Mouse (Mus musculus): ENCODE data around the gene Ercc4. TPM values are rescaled to one million over a fixed set of nuclear protein-coding genes. Genes with fewer than 3 reads are reported as not detected.

Ercc4 gene
- polyA plus RNA-seq, 1 experiment from 2014 or later, result 16.2 TPM

DNA sequence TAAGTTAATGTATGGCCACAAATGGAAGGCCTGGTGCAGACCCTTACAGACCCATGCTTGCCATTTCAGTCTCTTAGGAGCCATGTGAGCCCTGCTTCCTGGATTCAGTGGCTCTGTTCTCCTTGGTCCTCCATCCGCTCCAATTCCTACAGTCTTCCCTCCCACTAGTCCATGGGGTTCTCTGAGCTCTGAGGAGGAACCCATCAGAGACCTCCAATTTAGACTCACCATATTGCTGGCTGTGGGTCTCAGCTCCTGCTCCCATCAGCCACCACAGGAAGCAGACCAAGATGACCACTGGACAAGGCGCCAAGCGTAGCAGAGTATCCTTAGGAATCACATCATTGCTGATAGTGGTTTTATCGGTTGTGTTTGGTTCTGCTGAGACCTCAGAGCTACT lies 43.7 kb downstream of the Ercc4 start:
- H3K4me2 ChIP-seq (replicated peaks; ENCODE audit: low read depth, low read length), result no peak overlapping the region
- peaks cover 2% of the 10 kb centered on the region for H3K36me3 ChIP-seq (ENCODE audit: control insufficient read depth, insufficient read depth, low read length)
- H3K4me3 ChIP-seq (ENCODE audit: low read depth, low read length), result no peak overlapping the region
- no peaks in the 10 kb centered on the region for H3K27me3 ChIP-seq (ENCODE audit: control insufficient read depth, insufficient read depth, low read length)
- no peaks in the 10 kb centered on the region for H3K9me3 ChIP-seq (ENCODE audit: control insufficient read depth, low read depth, low read length)
- WGBS, result 92% methylated on average over 4 of the region's 4 CpGs
- no peak for ATAC-seq (ENCODE audit: insufficient number of reproducible peaks, insufficient read depth, low FRiP score, low read depth)
- H3K27ac ChIP-seq (ENCODE audit: low read length), result no peak overlapping the region
- no peaks in the 10 kb centered on the region for H3K4me1 ChIP-seq (ENCODE audit: control insufficient read depth, insufficient read depth, low read length)
- H3K9ac ChIP-seq (replicated peaks; ENCODE audit: low read depth, low read length), result no peak overlapping the region

DNA sequence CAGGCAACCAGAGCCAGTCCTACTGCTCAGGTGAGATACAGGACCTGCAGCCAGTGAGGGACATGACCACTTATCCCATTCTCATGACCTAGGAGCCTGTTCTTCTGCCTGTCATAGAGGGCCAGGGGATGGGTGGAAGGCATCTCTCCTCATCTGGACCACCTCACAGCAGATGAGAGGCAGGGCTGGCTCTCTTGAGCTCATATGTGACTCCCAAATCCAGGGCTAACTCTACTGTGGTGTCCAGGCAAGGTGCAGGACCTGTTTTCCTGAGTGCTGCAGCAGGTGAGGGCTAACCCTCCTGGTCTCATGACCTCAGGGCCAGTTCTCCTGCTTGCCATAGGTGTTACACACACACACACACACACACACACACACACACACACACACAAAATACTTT lies 44.9 kb downstream of the Ercc4 start:
- ATAC-seq (ENCODE audit: insufficient number of reproducible peaks, insufficient read depth, low FRiP score, low read depth), result no peak
- Histone ChIP-seq H3K4me2 (replicated peaks; ENCODE audit: low read depth, low read length) (no peak overlapping the region), H3K36me3 (ENCODE audit: control insufficient read depth, insufficient read depth, low read length) (no peaks in the 10 kb centered on the region; the same call in 1 of the 2 replicates), H3K27ac (ENCODE audit: low read length) (no peak overlapping the region), H3K9me3 (ENCODE audit: control insufficient read depth, low read depth, low read length) (no peaks in the 10 kb centered on the region), H3K9ac (replicated peaks; ENCODE audit: low read depth, low read length) (no peak overlapping the region), H3K27me3 (ENCODE audit: control insufficient read depth, insufficient read depth, low read length) (no peaks in the 10 kb centered on the region), H3K4me1 (ENCODE audit: control insufficient read depth, insufficient read depth, low read length) (peaks cover 3% of the 10 kb centered on the region), H3K4me3 (ENCODE audit: low read depth, low read length) (no peak overlapping the region)

DNA sequence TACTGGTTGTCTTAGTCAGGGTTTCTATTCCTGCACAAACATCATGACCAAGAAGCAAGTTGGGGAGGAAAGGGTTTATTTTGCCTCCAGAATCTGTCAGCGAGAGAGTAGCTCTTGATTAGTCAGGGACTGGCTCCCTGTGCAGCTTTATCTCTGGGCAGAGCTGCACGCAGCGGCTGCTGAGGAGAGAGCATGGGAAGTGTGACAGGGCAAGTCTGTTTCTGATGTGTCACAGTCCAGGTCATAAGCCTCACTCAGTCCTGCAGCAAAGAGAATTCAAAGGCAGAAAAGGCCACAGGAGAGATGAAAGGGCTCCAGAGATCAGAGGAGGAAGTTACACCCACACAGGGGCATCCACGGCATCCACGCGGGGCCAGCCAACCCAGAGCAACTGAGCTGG lies 47.8 kb downstream of the Ercc4 start:
- Histone ChIP-seq H3K4me2 (replicated peaks; ENCODE audit: low read depth, low read length) (no peak overlapping the region), H3K4me1 (ENCODE audit: control insufficient read depth, insufficient read depth, low read length) (peaks cover 7% of the 10 kb centered on the region), H3K27ac (ENCODE audit: low read length) (no peak overlapping the region), H3K4me3 (ENCODE audit: low read depth, low read length) (no peak overlapping the region), H3K36me3 (ENCODE audit: control insufficient read depth, insufficient read depth, low read length) (no peaks in the 10 kb centered on the region), H3K27me3 (ENCODE audit: control insufficient read depth, insufficient read depth, low read length) (no peaks in the 10 kb centered on the region), H3K9ac (replicated peaks; ENCODE audit: low read depth, low read length) (no peak overlapping the region), H3K9me3 (ENCODE audit: control insufficient read depth, low read depth, low read length) (no peaks in the 10 kb centered on the region)
- no peak for ATAC-seq (ENCODE audit: insufficient number of reproducible peaks, insufficient read depth, low FRiP score, low read depth)
- WGBS, result 36% methylated on average over 6 of the region's 6 CpGs

GRCm38 (mm10) chr16:13158153-13158670 lies 48.7 kb downstream of the Ercc4 start:
- 61% methylated on average over 3 of the region's 3 CpGs for WGBS
- H3K4me3 ChIP-seq (ENCODE audit: low read depth, low read length), result no peak overlapping the region
- ATAC-seq (ENCODE audit: insufficient number of reproducible peaks, insufficient read depth, low FRiP score, low read depth), result no peak
- H3K27me3 ChIP-seq (ENCODE audit: control insufficient read depth, insufficient read depth, low read length), result no peaks in the 10 kb centered on the region
- H3K27ac ChIP-seq (ENCODE audit: low read length), result no peak overlapping the region
- H3K36me3 ChIP-seq (ENCODE audit: control insufficient read depth, insufficient read depth, low read length), result no peaks in the 10 kb centered on the region
- H3K9ac ChIP-seq (replicated peaks; ENCODE audit: low read depth, low read length), result no peak overlapping the region
- H3K4me2 ChIP-seq (replicated peaks; ENCODE audit: low read depth, low read length), result no peak overlapping the region
- peaks cover 7% of the 10 kb centered on the region for H3K4me1 ChIP-seq (ENCODE audit: control insufficient read depth, insufficient read depth, low read length)
- H3K9me3 ChIP-seq (ENCODE audit: control insufficient read depth, low read depth, low read length), result no peaks in the 10 kb centered on the region

- peak overlapping the region; percentile 48 for H3K4me2 ChIP-seq (replicated peaks; ENCODE audit: low read depth, low read length)
- no peaks in the 10 kb centered on the region for H3K27me3 ChIP-seq (ENCODE audit: control insufficient read depth, insufficient read depth, low read length)
- no peak overlapping the region for H3K4me3 ChIP-seq (ENCODE audit: low read depth, low read length)
- H3K4me1 ChIP-seq (ENCODE audit: control insufficient read depth, insufficient read depth, low read length), result peaks cover 7% of the 10 kb centered on the region
- H3K9me3 ChIP-seq (ENCODE audit: control insufficient read depth, low read depth, low read length), result no peaks in the 10 kb centered on the region
- H3K27ac ChIP-seq (ENCODE audit: low read length), result peak overlapping the region; percentile 40; the same call in 1 of the 2 replicates
- peak; percentile 73; the same call in 1 of the 2 replicates for ATAC-seq (ENCODE audit: insufficient number of reproducible peaks, insufficient read depth, low FRiP score, low read depth)
- no peaks in the 10 kb centered on the region for H3K36me3 ChIP-seq (ENCODE audit: control insufficient read depth, insufficient read depth, low read length)
- WGBS, result 19% methylated on average over 13 of the region's 13 CpGs
- no peak overlapping the region for H3K9ac ChIP-seq (replicated peaks; ENCODE audit: low read depth, low read length)
Measured at GRCm38 (mm10) chr16:13158906-13159889, 49.7 kb downstream of the Ercc4 start.

GRCm38 (mm10) chr16:13159927-13160644 lies 50.6 kb downstream of the Ercc4 start:
- WGBS, result 3% methylated on average over 29 of the region's 29 CpGs
- Histone ChIP-seq H3K36me3 (ENCODE audit: control insufficient read depth, insufficient read depth, low read length) (no peaks in the 10 kb centered on the region), H3K4me1 (ENCODE audit: control insufficient read depth, insufficient read depth, low read length) (peaks cover 7% of the 10 kb centered on the region), H3K9me3 (ENCODE audit: control insufficient read depth, low read depth, low read length) (no peaks in the 10 kb centered on the region), H3K4me3 (ENCODE audit: low read depth, low read length) (peak overlapping the region; percentile 20; the same call in 1 of the 2 replicates), H3K9ac (replicated peaks; ENCODE audit: low read depth, low read length) (no peak overlapping the region), H3K27me3 (ENCODE audit: control insufficient read depth, insufficient read depth, low read length) (no peaks in the 10 kb centered on the region), H3K4me2 (replicated peaks; ENCODE audit: low read depth, low read length) (peak overlapping the region; percentile 48), H3K27ac (ENCODE audit: low read length) (peak overlapping the region; percentile 40; the same call in 1 of the 2 replicates)
- peak; percentile 96 for ATAC-seq (ENCODE audit: insufficient number of reproducible peaks, insufficient read depth, low FRiP score, low read depth)

DNA sequence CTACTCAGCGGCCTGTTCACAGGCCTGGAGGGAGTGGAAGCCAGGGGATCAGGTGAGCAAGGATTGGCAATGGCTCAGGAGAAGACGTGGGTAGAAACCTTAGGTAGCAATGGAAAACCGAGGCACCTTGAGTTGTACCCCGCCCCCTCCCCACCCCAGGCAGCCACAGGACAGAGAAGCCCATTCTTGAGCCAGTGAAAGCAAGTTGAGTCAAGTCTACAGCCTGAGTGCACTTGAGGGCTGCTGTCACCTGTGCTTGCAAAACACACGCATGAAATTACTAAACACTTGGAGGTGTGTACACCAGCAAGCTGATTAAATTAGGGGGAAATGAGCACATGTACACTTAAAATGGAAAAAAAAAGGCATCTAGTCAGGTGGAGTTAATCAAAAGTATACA lies 52.0 kb downstream of the Ercc4 start:
- no peak for ATAC-seq (ENCODE audit: insufficient number of reproducible peaks, insufficient read depth, low FRiP score, low read depth)
- WGBS, result 83% methylated on average over 5 of the region's 5 CpGs

DNA sequence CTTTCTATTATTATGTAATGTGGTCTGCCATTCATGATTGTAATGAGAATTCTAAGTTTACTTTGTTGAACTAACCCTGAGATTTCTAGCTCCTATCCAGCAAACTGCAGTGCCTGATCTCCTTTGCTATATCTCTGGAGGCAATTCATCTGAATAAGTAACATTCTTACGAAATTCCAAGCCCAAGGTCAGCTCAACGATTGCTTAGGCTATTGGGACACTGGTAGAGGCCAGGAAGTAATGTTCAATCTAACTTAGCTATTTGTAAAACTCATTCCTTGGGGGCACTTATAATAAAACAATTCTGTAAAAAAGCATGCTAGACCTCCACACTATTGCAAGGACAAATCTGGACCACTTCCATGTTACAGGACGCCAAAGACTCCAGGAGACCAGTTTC lies 58.2 kb downstream of the Ercc4 start:
- Histone ChIP-seq H3K4me3 (ENCODE audit: low read depth, low read length) (no peak overlapping the region), H3K9me3 (ENCODE audit: control insufficient read depth, low read depth, low read length) (no peaks in the 10 kb centered on the region; the same call in 1 of the 2 replicates), H3K4me2 (replicated peaks; ENCODE audit: low read depth, low read length) (no peak overlapping the region), H3K27ac (ENCODE audit: low read length) (no peak overlapping the region), H3K4me1 (ENCODE audit: control insufficient read depth, insufficient read depth, low read length) (no peaks in the 10 kb centered on the region), H3K36me3 (ENCODE audit: control insufficient read depth, insufficient read depth, low read length) (no peaks in the 10 kb centered on the region), H3K27me3 (ENCODE audit: control insufficient read depth, insufficient read depth, low read length) (no peaks in the 10 kb centered on the region), H3K9ac (replicated peaks; ENCODE audit: low read depth, low read length) (no peak overlapping the region)
- WGBS, result 80% methylated on average over 3 of the region's 3 CpGs
- ATAC-seq (ENCODE audit: insufficient number of reproducible peaks, insufficient read depth, low FRiP score, low read depth), result no peak

More for the DNA sequence above, 52.0 kb downstream of the Ercc4 start:
- no peak overlapping the region for H3K27ac ChIP-seq (ENCODE audit: low read length)
- H3K4me1 ChIP-seq (ENCODE audit: control insufficient read depth, insufficient read depth, low read length), result peaks cover 7% of the 10 kb centered on the region
- H3K9ac ChIP-seq (replicated peaks; ENCODE audit: low read depth, low read length), result no peak overlapping the region
- H3K27me3 ChIP-seq (ENCODE audit: control insufficient read depth, insufficient read depth, low read length), result no peaks in the 10 kb centered on the region
- H3K4me2 ChIP-seq (replicated peaks; ENCODE audit: low read depth, low read length), result no peak overlapping the region
- H3K4me3 ChIP-seq (ENCODE audit: low read depth, low read length), result no peak overlapping the region
- H3K9me3 ChIP-seq (ENCODE audit: control insufficient read depth, low read depth, low read length), result no peaks in the 10 kb centered on the region
- H3K36me3 ChIP-seq (ENCODE audit: control insufficient read depth, insufficient read depth, low read length), result no peaks in the 10 kb centered on the region

All from stomach, embryonic 14.5 days (tissue).